Mouse (Mus musculus) heart, embryonic 15.5 days (tissue): Measurements from ENCODE around the gene Exosc5. TPM values are rescaled to one million over a fixed set of nuclear protein-coding genes. Genes with fewer than 3 reads are reported as not detected.

Experiments
- ATAC-seq: fragments of 200-750 bp; cut with Nextera tagmentation; replicated peaks from 2 replicates; pipeline ENCODE4 v1.8.0; 2017; ENCODE audit warnings: low read depth, moderate TSS enrichment; ENCODE audit not compliant: insufficient number of reproducible peaks, insufficient read depth, low FRiP score
- H3K27ac ChIP-seq: fragments of 300-500 bp; sonication (generic); 2 replicates; pipeline ENCODE4 v1.5.1; 2015; ENCODE audit warnings: mild to moderate bottlenecking, inconsistent platforms
- H3K27me3 ChIP-seq: fragments of 300-500 bp; sonication (generic); 2 replicates; pipeline ENCODE4 v1.6.1; 2015; ENCODE audit warnings: inconsistent platforms
- H3K36me3 ChIP-seq: fragments of 300-500 bp; sonication (generic); 2 replicates; pipeline ENCODE4 v1.6.1; 2015; ENCODE audit warnings: mild to moderate bottlenecking, inconsistent platforms
- H3K4me1 ChIP-seq: fragments of 300-500 bp; sonication (generic); replicated peaks from 2 replicates; pipeline ENCODE4 v1.6.1; 2015; ENCODE audit warnings: inconsistent platforms
- H3K4me2 ChIP-seq: fragments of 300-500 bp; sonication (generic); 2 replicates; pipeline ENCODE4 v1.6.1; 2015; ENCODE audit warnings: inconsistent platforms, mild to moderate bottlenecking, moderate library complexity
- H3K4me3 ChIP-seq: fragments of 300-500 bp; sonication (generic); 2 replicates; pipeline ENCODE4 v1.5.1; 2015; ENCODE audit warnings: mild to moderate bottlenecking, inconsistent platforms
- H3K9ac ChIP-seq: fragments of 300-500 bp; sonication (generic); 2 replicates; pipeline ENCODE4 v1.6.1; 2015; ENCODE audit warnings: mild to moderate bottlenecking, inconsistent platforms
- H3K9me3 ChIP-seq: fragments of 300-500 bp; sonication (generic); replicated peaks from 2 replicates; pipeline ENCODE4 v1.6.1; 2016; ENCODE audit warnings: inconsistent platforms
- WGBS: fragments of 180-500 bp; shearing (Covaris S2); methylation state at CpG from one replicate; pipeline ENCODE4 v1.1.7; 2015; ENCODE audit warnings: mixed read lengths; 5-methylcytosine and 5-hydroxymethylcytosine counted together
- polyA plus RNA-seq: library from polyadenylated mRNA; unstranded; fragments of >200 nt; fragmentation: Nextera tagmentation; extraction: Ambion mirVana; gene quantifications from 2 replicates; pipeline ENCODE4 v1.2.1, GENCODE M21; 2015

Exosc5 gene
- polyA plus RNA-seq, 1 experiment from 2014 or later = 30.3 TPM

GRCm38 (mm10) chr7:25709961-25710360 is 51.0 kb downstream of the Exosc5 start:
- Histone ChIP-seq H3K27ac (peak overlapping the region; percentile 69), H3K9me3 (no peaks in the 10 kb centered on the region), H3K4me3 (no peak overlapping the region), H3K4me2 (peak overlapping the region; percentile 51), H3K36me3 (peaks cover 26% of the 10 kb centered on the region; the same call in 1 of the 2 replicates), H3K4me1 (peaks cover 61% of the 10 kb centered on the region), H3K27me3 (no peaks in the 10 kb centered on the region), H3K9ac (peak overlapping the region; percentile 25)
- 9% methylated on average over 12 of the region's 12 CpGs for WGBS
- peak; percentile 24 for ATAC-seq

- WGBS = 5% methylated on average over 7 of the region's 7 CpGs
- H3K4me3 ChIP-seq = no peak overlapping the region
- peak overlapping the region; percentile 51 for H3K4me2 ChIP-seq
- peak overlapping the region; percentile 69 for H3K27ac ChIP-seq
- peak overlapping the region; percentile 25 for H3K9ac ChIP-seq
- H3K27me3 ChIP-seq = no peaks in the 10 kb centered on the region
- peaks cover 54% of the 10 kb centered on the region for H3K4me1 ChIP-seq
- peaks cover 33% of the 10 kb centered on the region; the same call in 1 of the 2 replicates for H3K36me3 ChIP-seq
- ATAC-seq = 0 out of 2 replicates have a peak, but pooled peaks have one; percentile 9
- no peaks in the 10 kb centered on the region for H3K9me3 ChIP-seq
Observed at GRCm38 (mm10) chr7:25710519-25711130, 51.7 kb downstream of the Exosc5 start.

- Histone ChIP-seq H3K27ac (peak overlapping the region; percentile 69), H3K27me3 (no peaks in the 10 kb centered on the region), H3K36me3 (peaks cover 38% of the 10 kb centered on the region; the same call in 1 of the 2 replicates), H3K9me3 (no peaks in the 10 kb centered on the region), H3K4me3 (no peak overlapping the region), H3K9ac (no peak overlapping the region), H3K4me1 (peaks cover 49% of the 10 kb centered on the region), H3K4me2 (0 out of 2 replicates have a peak overlapping the region, but pooled peaks have one; percentile 51)
- WGBS = 48% methylated on average over 5 of the region's 5 CpGs
- no peak for ATAC-seq
Observed at GRCm38 (mm10) chr7:25711165-25711564, 52.2 kb downstream of the Exosc5 start.

- H3K4me3 ChIP-seq = no peak overlapping the region
- no peaks in the 10 kb centered on the region for H3K9me3 ChIP-seq
- no peaks in the 10 kb centered on the region for H3K27me3 ChIP-seq
- peak overlapping the region; percentile 69 for H3K27ac ChIP-seq
- no peak overlapping the region for H3K4me2 ChIP-seq
- 17% methylated on average over 7 of the region's 7 CpGs for WGBS
- H3K36me3 ChIP-seq = peaks cover 39% of the 10 kb centered on the region; the same call in 1 of the 2 replicates
- peaks cover 43% of the 10 kb centered on the region for H3K4me1 ChIP-seq
- H3K9ac ChIP-seq = peak overlapping the region; percentile 22; the same call in 1 of the 2 replicates
- ATAC-seq = peak; percentile 50
Observed at GRCm38 (mm10) chr7:25711731-25712197, 52.8 kb downstream of the Exosc5 start.

GRCm38 (mm10) chr7:25712801-25713200 is 53.8 kb downstream of the Exosc5 start:
- 82% methylated on average over 9 of the region's 9 CpGs for WGBS

GRCm38 (mm10) chr7:25714581-25714980 is 55.6 kb downstream of the Exosc5 start:
- Histone ChIP-seq H3K4me1 (peaks cover 46% of the 10 kb centered on the region), H3K4me2 (no peak overlapping the region), H3K9me3 (no peaks in the 10 kb centered on the region), H3K9ac (no peak overlapping the region), H3K27me3 (no peaks in the 10 kb centered on the region), H3K36me3 (peaks cover 39% of the 10 kb centered on the region; the same call in 1 of the 2 replicates), H3K27ac (no peak overlapping the region), H3K4me3 (no peak overlapping the region)
- WGBS = 93% methylated on average over 8 of the region's 8 CpGs
- no peak for ATAC-seq

More at GRCm38 (mm10) chr7:25712801-25713200, 53.8 kb downstream of the Exosc5 start:
- Histone ChIP-seq H3K4me1 (peaks cover 41% of the 10 kb centered on the region), H3K36me3 (peaks cover 39% of the 10 kb centered on the region; the same call in 1 of the 2 replicates), H3K9ac (no peak overlapping the region; the same call in 1 of the 2 replicates), H3K4me2 (no peak overlapping the region), H3K27me3 (no peaks in the 10 kb centered on the region), H3K9me3 (no peaks in the 10 kb centered on the region), H3K4me3 (no peak overlapping the region), H3K27ac (no peak overlapping the region)
- ATAC-seq = no peak

- Histone ChIP-seq H3K9ac (no peak overlapping the region), H3K9me3 (no peaks in the 10 kb centered on the region), H3K4me3 (no peak overlapping the region), H3K4me2 (no peak overlapping the region), H3K27ac (no peak overlapping the region), H3K4me1 (peaks cover 37% of the 10 kb centered on the region), H3K36me3 (peaks cover 41% of the 10 kb centered on the region), H3K27me3 (no peaks in the 10 kb centered on the region)
- WGBS = 93% methylated on average over 22 of the region's 22 CpGs
- ATAC-seq = no peak
Observed at GRCm38 (mm10) chr7:25715731-25716271, 56.8 kb downstream of the Exosc5 start.

GRCm38 (mm10) chr7:25717478-25717877 is 58.5 kb downstream of the Exosc5 start:
- Histone ChIP-seq H3K4me3 (peak overlapping the region; percentile 60; the same call in 1 of the 2 replicates), H3K9ac (no peak overlapping the region), H3K4me1 (peaks cover 21% of the 10 kb centered on the region), H3K9me3 (no peaks in the 10 kb centered on the region), H3K27me3 (no peaks in the 10 kb centered on the region), H3K27ac (no peak overlapping the region), H3K4me2 (peak overlapping the region; percentile 80), H3K36me3 (peaks cover 51% of the 10 kb centered on the region)
- WGBS = 90% methylated on average over 3 of the region's 3 CpGs
- no peak for ATAC-seq

- Histone ChIP-seq H3K36me3 (peaks cover 51% of the 10 kb centered on the region), H3K4me1 (peaks cover 18% of the 10 kb centered on the region)
- WGBS = 4% methylated on average over 32 of the region's 32 CpGs
Observed at GRCm38 (mm10) chr7:25718788-25719417, 59.9 kb downstream of the Exosc5 start, which contains the start of gene Ccdc97. Gene Ccdc97, minus strand, starts transcription at chr7:25719088.

GRCm38 (mm10) chr7:25719761-25720610 is 61.0 kb downstream of the Exosc5 start:
- WGBS = 56% methylated on average over 10 of the region's 10 CpGs
- H3K4me2 ChIP-seq = peak overlapping the region; percentile 80; the same call in 1 of the 2 replicates
- no peaks in the 10 kb centered on the region for H3K27me3 ChIP-seq
- H3K36me3 ChIP-seq = peaks cover 51% of the 10 kb centered on the region
- H3K9ac ChIP-seq = no peak overlapping the region
- H3K4me3 ChIP-seq = no peak overlapping the region
- H3K4me1 ChIP-seq = peaks cover 18% of the 10 kb centered on the region
- H3K9me3 ChIP-seq = no peaks in the 10 kb centered on the region
- ATAC-seq = no peak
- peak overlapping the region; percentile 77 for H3K27ac ChIP-seq

More at GRCm38 (mm10) chr7:25718788-25719417, 59.9 kb downstream of the Exosc5 start, which contains the start of gene Ccdc97:
- H3K9me3 ChIP-seq = no peaks in the 10 kb centered on the region
- H3K9ac ChIP-seq = peak within 1 kb of the TSS; percentile 62
- H3K4me3 ChIP-seq = peak within 1 kb of the TSS; percentile 60
- H3K27me3 ChIP-seq = no peaks in the 10 kb centered on the region
- peak within 1 kb of the TSS; percentile 80 for H3K4me2 ChIP-seq
- peak; percentile 72 for ATAC-seq
- peak within 1 kb of the TSS; percentile 77 for H3K27ac ChIP-seq
